Mouse (Mus musculus): ENCODE results near the gene Timp2. TPM values are rescaled to one million over a fixed set of nuclear protein-coding genes. Genes with fewer than 3 reads are reported as not detected.

The Timp2 gene
- polyA plus RNA-seq, 1 experiment from 2014 or later = 88.4 TPM

DNA sequence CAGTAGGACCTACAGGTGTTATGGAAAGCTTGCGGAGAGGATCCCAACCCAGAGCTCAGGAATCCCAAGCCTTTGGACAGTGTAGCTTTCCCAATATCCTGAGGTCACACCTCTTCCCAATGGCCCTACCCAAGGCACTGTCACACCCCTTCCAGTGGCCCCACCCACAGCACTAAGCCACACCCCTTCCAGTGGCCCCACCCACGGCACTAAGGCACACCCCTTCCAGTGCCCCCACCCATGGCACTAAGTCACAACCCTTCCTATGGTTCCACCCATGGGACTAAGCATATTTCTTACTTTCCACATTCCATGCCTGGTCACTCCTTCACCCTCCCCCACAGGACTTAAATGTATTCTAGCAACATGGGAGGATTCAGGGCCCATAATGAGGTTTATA, 56.7 kb downstream of the Timp2 start:
- H3K36me3 ChIP-seq (ENCODE audit: insufficient read depth, low read length) = 0 out of 2 replicates have a peak, but pooled peaks cover 11% of the 10 kb centered on the region
- H3K9me3 ChIP-seq (replicated peaks; ENCODE audit: low read length) = no peaks in the 10 kb centered on the region
- no peaks in the 10 kb centered on the region for H3K27me3 ChIP-seq (ENCODE audit: insufficient read depth, low read length)
- DNase-seq (ENCODE audit: low spot score) (no peak), ATAC-seq (replicated peaks; ENCODE audit: low FRiP score, low read depth) (0 out of 2 replicates have a peak, but pooled peaks have one; percentile 26)
- H3K4me2 ChIP-seq (ENCODE audit: low read length) = no peak overlapping the region
- WGBS = 77% methylated on average over 2 of the region's 2 CpGs
- no peak for TF ChIP-seq CTCF (IDR thresholded peaks at IDR 0.05; ENCODE audit: low read depth)
- H3K4me1 ChIP-seq (replicated peaks; ENCODE audit: insufficient read depth, low read length) = no peaks in the 10 kb centered on the region
- no peak overlapping the region for H3K9ac ChIP-seq (ENCODE audit: low read depth, low read length)
- no peak overlapping the region for H3K4me3 ChIP-seq (replicated peaks; ENCODE audit: low read depth, low read length)
- no peak overlapping the region for H3K27ac ChIP-seq

DNA sequence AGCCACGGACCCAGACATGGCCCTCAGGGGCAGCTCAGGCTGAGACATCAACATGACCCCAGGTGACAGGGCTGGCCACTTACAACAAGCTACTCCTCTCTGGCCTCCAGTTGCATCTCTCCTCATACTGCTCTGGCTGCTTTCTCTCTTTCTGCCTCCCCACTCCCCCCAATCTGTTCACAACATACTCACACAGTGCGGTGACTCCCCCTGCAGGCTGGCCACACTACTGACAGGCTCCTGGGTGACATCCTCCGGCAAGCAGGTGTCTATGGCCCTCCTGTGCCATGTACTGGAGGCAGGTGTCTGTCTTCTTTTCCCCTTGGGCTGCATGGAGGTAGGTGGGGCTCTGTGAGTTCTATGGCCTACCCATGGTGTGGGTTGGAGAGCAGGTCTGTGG, 57.6 kb downstream of the Timp2 start:
- ATAC-seq (replicated peaks; ENCODE audit: low FRiP score, low read depth) (no peak), DNase-seq (ENCODE audit: low spot score) (no peak)
- Histone ChIP-seq H3K4me1 (replicated peaks; ENCODE audit: insufficient read depth, low read length) (no peaks in the 10 kb centered on the region), H3K9ac (ENCODE audit: low read depth, low read length) (no peak overlapping the region), H3K4me3 (replicated peaks; ENCODE audit: low read depth, low read length) (no peak overlapping the region), H3K36me3 (ENCODE audit: insufficient read depth, low read length) (0 out of 2 replicates have a peak, but pooled peaks cover 5% of the 10 kb centered on the region), H3K9me3 (replicated peaks; ENCODE audit: low read length) (no peaks in the 10 kb centered on the region), H3K4me2 (ENCODE audit: low read length) (no peak overlapping the region), H3K27ac (no peak overlapping the region), H3K27me3 (ENCODE audit: insufficient read depth, low read length) (no peaks in the 10 kb centered on the region)
- peak; percentile 7; the same call in 1 of the 2 replicates for TF ChIP-seq CTCF (IDR thresholded peaks at IDR 0.05; ENCODE audit: low read depth)
- WGBS = 84% methylated on average over 3 of the region's 3 CpGs

DNA sequence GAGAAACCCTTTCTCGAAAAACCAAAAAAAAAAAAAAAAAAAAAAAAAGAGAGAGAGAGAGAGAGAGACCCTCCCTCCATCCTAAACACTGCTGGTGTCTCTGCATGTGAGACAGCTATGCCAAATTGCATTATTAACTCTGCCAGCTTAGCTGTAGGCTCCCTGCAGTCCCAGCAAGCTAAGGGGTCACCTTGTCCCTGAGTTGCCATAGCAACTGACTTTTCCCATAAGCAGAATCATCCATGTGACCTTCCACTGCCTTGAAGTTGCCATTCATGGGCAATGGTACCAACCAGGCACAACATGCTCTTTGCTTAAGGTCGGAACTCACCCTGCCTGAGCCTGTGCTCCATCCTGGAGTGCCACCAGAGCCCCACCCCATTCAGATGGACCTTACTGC, 60.5 kb downstream of the Timp2 start:
- H3K4me2 ChIP-seq (ENCODE audit: low read length) = no peak overlapping the region
- no peaks in the 10 kb centered on the region for H3K36me3 ChIP-seq (ENCODE audit: insufficient read depth, low read length)
- 69% methylated on average over 2 of the region's 2 CpGs for WGBS
- TF ChIP-seq CTCF (IDR thresholded peaks at IDR 0.05; ENCODE audit: low read depth) = no peak
- ATAC-seq (replicated peaks; ENCODE audit: low FRiP score, low read depth) (no peak), DNase-seq (ENCODE audit: low spot score) (no peak)
- H3K27me3 ChIP-seq (ENCODE audit: insufficient read depth, low read length) = no peaks in the 10 kb centered on the region
- H3K27ac ChIP-seq = no peak overlapping the region
- no peak overlapping the region for H3K9ac ChIP-seq (ENCODE audit: low read depth, low read length)
- no peak overlapping the region for H3K4me3 ChIP-seq (replicated peaks; ENCODE audit: low read depth, low read length)
- H3K4me1 ChIP-seq (replicated peaks; ENCODE audit: insufficient read depth, low read length) = no peaks in the 10 kb centered on the region
- no peaks in the 10 kb centered on the region for H3K9me3 ChIP-seq (replicated peaks; ENCODE audit: low read length)

DNA sequence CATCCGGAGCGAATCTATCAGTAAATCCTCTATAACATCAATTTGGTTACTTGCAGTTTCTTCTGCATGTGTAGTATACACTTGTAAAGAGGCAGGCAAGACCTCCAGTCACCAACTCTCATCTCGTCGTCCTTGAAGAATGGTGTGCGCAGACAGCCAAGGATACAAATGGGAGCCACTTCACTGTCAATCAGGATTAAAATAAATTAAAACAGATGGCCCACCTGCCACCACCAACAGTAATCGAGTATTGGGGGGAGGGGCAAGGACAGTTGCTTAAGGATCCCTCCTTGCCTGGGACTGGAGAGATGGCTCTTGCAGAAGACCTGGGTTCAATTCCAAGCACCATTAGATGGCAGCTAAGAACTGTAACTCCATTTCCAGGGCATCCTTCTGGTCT, 62.9 kb downstream of the Timp2 start:
- Histone ChIP-seq H3K27ac (no peak overlapping the region), H3K4me1 (replicated peaks; ENCODE audit: insufficient read depth, low read length) (peaks cover 8% of the 10 kb centered on the region), H3K9ac (ENCODE audit: low read depth, low read length) (no peak overlapping the region), H3K4me2 (ENCODE audit: low read length) (no peak overlapping the region), H3K36me3 (ENCODE audit: insufficient read depth, low read length) (no peaks in the 10 kb centered on the region), H3K27me3 (ENCODE audit: insufficient read depth, low read length) (no peaks in the 10 kb centered on the region), H3K4me3 (replicated peaks; ENCODE audit: low read depth, low read length) (no peak overlapping the region), H3K9me3 (replicated peaks; ENCODE audit: low read length) (no peaks in the 10 kb centered on the region)
- ATAC-seq (replicated peaks; ENCODE audit: low FRiP score, low read depth) = no peak
- WGBS = 71% methylated on average over 6 of the region's 6 CpGs
- TF ChIP-seq CTCF (IDR thresholded peaks at IDR 0.05; ENCODE audit: low read depth) = no peak
- no peak for DNase-seq (ENCODE audit: low spot score)

DNA sequence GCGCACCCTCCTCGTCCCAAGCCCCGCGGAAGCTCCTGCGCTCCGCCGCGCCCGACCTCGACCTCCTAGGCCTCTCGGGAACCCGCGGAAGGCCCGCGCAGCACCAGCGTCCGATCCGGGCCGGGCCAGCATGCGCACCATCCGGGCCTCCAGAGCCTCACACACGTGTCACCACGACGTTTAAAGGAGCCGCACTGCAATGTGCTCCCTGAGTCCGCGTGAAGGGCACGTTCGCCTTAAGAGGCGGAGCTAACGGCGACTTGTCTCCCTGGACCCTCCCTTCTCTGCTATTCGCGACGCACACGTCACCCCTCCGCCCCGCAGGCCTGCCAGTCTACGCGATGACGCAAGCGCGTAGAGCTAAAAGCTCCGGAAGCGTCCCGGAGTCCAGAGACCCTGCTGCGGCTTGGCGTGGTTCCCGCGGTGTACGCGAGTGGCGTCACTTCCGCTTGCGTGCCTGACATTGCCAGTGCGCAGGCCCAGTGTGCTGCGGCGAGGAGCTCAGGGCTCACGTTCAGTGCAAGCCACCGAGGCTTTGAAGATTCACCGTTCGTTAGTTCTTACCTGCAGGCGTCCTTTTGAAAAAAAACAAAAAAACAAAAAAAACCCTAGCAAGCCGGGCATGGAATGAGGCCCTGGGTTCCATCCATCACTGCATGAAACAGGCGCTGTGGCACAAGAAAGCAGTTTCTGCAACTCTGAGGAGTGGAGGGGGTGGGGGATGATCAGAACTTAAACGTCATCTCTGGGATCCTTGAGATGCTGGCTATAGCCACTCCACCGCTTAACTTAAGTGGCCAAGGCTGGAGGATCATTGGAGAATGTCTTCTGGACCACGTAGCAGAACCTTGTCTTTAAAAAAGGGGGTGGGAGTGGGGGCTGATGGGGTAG, 65.3 kb downstream of the Timp2 start, which contains the start of gene Usp36:
Usp36 (minus strand) TSS at position 246 of the 891 bp plus-strand sequence.
- peaks cover 13% of the 10 kb centered on the region; the same call in 1 of the 2 replicates for H3K36me3 ChIP-seq (ENCODE audit: insufficient read depth, low read length)
- peak within 1 kb of the TSS; percentile 88 for H3K4me2 ChIP-seq (ENCODE audit: low read length)
- H3K27ac ChIP-seq = peak within 1 kb of the TSS; percentile 82
- H3K27me3 ChIP-seq (ENCODE audit: insufficient read depth, low read length) = no peaks in the 10 kb centered on the region
- H3K9me3 ChIP-seq (replicated peaks; ENCODE audit: low read length) = no peaks in the 10 kb centered on the region
- peak; percentile 98 for ATAC-seq (replicated peaks; ENCODE audit: low FRiP score, low read depth)
- peak; percentile 100 for DNase-seq (ENCODE audit: low spot score)
- H3K4me1 ChIP-seq (replicated peaks; ENCODE audit: insufficient read depth, low read length) = peaks cover 8% of the 10 kb centered on the region
- H3K9ac ChIP-seq (ENCODE audit: low read depth, low read length) = peak within 1 kb of the TSS; percentile 88
- 1% methylated on average over 68 of the region's 68 CpGs for WGBS
- H3K4me3 ChIP-seq (replicated peaks; ENCODE audit: low read depth, low read length) = peak within 1 kb of the TSS; percentile 71
- TF ChIP-seq CTCF (IDR thresholded peaks at IDR 0.05; ENCODE audit: low read depth) = no peak

DNA sequence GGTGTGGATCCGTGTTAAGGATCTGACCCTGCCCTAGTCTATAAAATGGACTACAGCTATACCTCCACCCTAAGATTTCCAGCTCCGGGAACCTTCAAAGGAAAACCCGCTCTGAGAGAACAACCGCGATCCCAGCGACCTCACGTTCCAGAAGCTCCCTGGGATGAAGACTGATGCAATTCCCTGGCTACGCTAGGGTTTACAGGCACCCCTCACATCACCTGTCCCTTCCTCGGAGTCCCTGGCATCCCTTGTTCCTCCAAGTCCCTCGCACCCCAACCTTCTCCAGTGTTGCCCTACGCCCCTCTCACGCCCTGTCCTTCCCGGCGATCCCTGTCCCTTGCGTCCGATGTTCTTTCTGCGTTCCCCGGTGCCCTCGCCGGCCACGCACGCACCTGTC, 66.0 kb downstream of the Timp2 start:
- Histone ChIP-seq H3K9ac (ENCODE audit: low read depth, low read length) (peak overlapping the region; percentile 88), H3K4me1 (replicated peaks; ENCODE audit: insufficient read depth, low read length) (peaks cover 8% of the 10 kb centered on the region), H3K27ac (peak overlapping the region; percentile 82), H3K9me3 (replicated peaks; ENCODE audit: low read length) (no peaks in the 10 kb centered on the region), H3K4me2 (ENCODE audit: low read length) (peak overlapping the region; percentile 88), H3K4me3 (replicated peaks; ENCODE audit: low read depth, low read length) (peak overlapping the region; percentile 71), H3K27me3 (ENCODE audit: insufficient read depth, low read length) (no peaks in the 10 kb centered on the region), H3K36me3 (ENCODE audit: insufficient read depth, low read length) (peaks cover 19% of the 10 kb centered on the region)
- TF ChIP-seq CTCF (IDR thresholded peaks at IDR 0.05; ENCODE audit: low read depth) = no peak
- DNase-seq (ENCODE audit: low spot score) (peak; percentile 38), ATAC-seq (replicated peaks; ENCODE audit: low FRiP score, low read depth) (no peak; the same call in 1 of the 2 replicates)
- under 1% methylated on average over 22 of the region's 22 CpGs for WGBS
